Mouse (Mus musculus): Measurements from ENCODE around the gene Tmem72. TPM values are rescaled to one million over a fixed set of nuclear protein-coding genes. Genes with fewer than 3 reads are reported as not detected.

Tmem72 gene
- polyA plus RNA-seq, 1 experiment from 2014 or later: 0.05 TPM

DNA sequence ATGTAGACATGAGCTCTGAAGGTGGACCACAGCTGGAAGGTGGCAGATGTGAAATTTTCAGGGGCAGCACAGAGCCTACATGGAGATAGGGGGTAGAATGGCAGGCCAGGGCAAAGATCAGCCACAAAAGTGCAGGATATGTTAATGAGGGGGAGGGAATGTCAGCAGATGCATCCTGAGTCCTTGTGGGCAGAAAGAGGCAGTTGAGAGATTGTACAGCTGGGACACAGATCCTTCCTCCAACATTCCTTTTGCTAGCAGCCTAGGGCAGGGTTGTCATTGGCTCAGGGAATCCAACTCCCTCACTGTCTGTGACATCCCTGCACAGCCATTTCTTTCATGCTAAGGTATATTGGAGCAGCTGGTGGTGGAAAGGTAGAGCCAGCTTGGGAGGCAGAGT, 15.9 kb downstream of the Tmem72 start:
- TF ChIP-seq EP300 (optimal IDR thresholded peaks at IDR 0.05) (no peak), CTCF (IDR thresholded peaks at IDR 0.05; ENCODE audit: low read depth) (no peak)
- Histone ChIP-seq H3K27ac (replicated peaks) (no peak overlapping the region), H3K4me3 (ENCODE audit: low read depth, low read length) (no peak overlapping the region), H3K9me3 (ENCODE audit: control insufficient read depth, low read length) (no peaks in the 10 kb centered on the region), H3K9ac (ENCODE audit: low read length) (no peak overlapping the region), H3K27me3 (ENCODE audit: control insufficient read depth, insufficient read depth, low read length) (no peaks in the 10 kb centered on the region), H3K4me1 (replicated peaks; ENCODE audit: control insufficient read depth, insufficient read depth) (no peaks in the 10 kb centered on the region), H3K36me3 (ENCODE audit: control insufficient read depth, insufficient read depth, low read length) (no peaks in the 10 kb centered on the region), H3K4me2 (replicated peaks; ENCODE audit: low read depth) (no peak overlapping the region)
- DNase-seq (ENCODE audit: low spot score) (no peak), ATAC-seq (ENCODE audit: low FRiP score, low TSS enrichment) (no peak)

GRCm38 (mm10) chr6:116697896-116698425, 18.8 kb downstream of the Tmem72 start:
- Histone ChIP-seq H3K9me3 (ENCODE audit: control insufficient read depth, low read length) (no peaks in the 10 kb centered on the region), H3K4me3 (ENCODE audit: low read depth, low read length) (no peak overlapping the region), H3K36me3 (ENCODE audit: control insufficient read depth, insufficient read depth, low read length) (no peaks in the 10 kb centered on the region), H3K27ac (replicated peaks) (no peak overlapping the region), H3K27me3 (ENCODE audit: control insufficient read depth, insufficient read depth, low read length) (no peaks in the 10 kb centered on the region), H3K4me2 (replicated peaks; ENCODE audit: low read depth) (no peak overlapping the region), H3K4me1 (replicated peaks; ENCODE audit: control insufficient read depth, insufficient read depth) (no peaks in the 10 kb centered on the region), H3K9ac (ENCODE audit: low read length) (no peak overlapping the region)
- DNase-seq (ENCODE audit: low spot score) (no peak), ATAC-seq (ENCODE audit: low FRiP score, low TSS enrichment) (no peak)
- WGBS: 90% methylated on average over 4 of the region's 4 CpGs
- TF ChIP-seq CTCF (IDR thresholded peaks at IDR 0.05; ENCODE audit: low read depth): no peak
- no peak for TF ChIP-seq EP300 (optimal IDR thresholded peaks at IDR 0.05)

DNA sequence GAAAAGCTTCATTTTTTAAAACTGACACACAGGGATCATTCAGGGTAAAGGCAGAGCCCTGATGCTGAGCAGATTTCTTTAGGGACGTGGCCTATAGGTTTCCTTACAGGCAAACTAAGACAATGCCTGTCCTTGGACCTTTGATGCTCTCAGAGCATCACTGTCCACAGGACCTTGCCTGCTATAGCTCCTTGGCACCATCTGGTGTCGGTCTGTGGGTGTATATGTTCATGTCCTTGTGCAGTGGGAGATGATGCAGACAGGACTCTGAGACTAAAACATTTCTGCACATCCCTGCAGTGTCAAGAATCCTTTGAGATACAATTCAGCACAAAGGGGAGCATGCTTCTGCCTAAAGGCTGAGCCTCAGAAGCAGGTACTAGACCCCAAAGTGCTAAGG, 19.3 kb downstream of the Tmem72 start:
- TF ChIP-seq CTCF (IDR thresholded peaks at IDR 0.05; ENCODE audit: low read depth) (peak; percentile 79), EP300 (optimal IDR thresholded peaks at IDR 0.05) (no peak)
- DNase-seq (ENCODE audit: low spot score) (no peak), ATAC-seq (ENCODE audit: low FRiP score, low TSS enrichment) (no peak)
- Histone ChIP-seq H3K27ac (replicated peaks) (no peak overlapping the region), H3K36me3 (ENCODE audit: control insufficient read depth, insufficient read depth, low read length) (no peaks in the 10 kb centered on the region), H3K4me3 (ENCODE audit: low read depth, low read length) (no peak overlapping the region), H3K4me2 (replicated peaks; ENCODE audit: low read depth) (no peak overlapping the region), H3K4me1 (replicated peaks; ENCODE audit: control insufficient read depth, insufficient read depth) (no peaks in the 10 kb centered on the region), H3K9me3 (ENCODE audit: control insufficient read depth, low read length) (no peaks in the 10 kb centered on the region), H3K27me3 (ENCODE audit: control insufficient read depth, insufficient read depth, low read length) (no peaks in the 10 kb centered on the region), H3K9ac (ENCODE audit: low read length) (no peak overlapping the region)
- WGBS: 28% methylated on average over 2 of the region's 2 CpGs

DNA sequence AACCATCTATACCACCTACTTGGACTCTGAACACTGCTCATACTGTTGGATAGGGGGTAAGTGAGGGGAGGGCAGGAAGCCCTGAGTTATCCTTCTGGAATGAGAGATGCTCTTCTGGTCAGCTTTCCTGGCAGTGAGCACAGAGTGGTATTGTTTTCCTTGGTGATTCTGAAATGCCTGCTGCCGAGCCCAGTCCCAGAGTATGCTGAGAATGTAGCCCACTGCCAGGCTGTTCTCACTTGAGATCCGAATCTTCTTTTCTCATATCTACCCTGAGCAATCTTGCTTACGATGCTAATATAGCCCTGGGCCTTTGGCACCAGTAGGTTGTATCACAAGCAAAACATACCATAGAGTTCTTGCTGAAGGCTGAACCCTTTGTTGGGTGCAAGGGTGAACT, 22.4 kb downstream of the Tmem72 start:
- Histone ChIP-seq H3K27me3 (ENCODE audit: control insufficient read depth, insufficient read depth, low read length) (no peaks in the 10 kb centered on the region), H3K4me3 (ENCODE audit: low read depth, low read length) (no peak overlapping the region), H3K36me3 (ENCODE audit: control insufficient read depth, insufficient read depth, low read length) (no peaks in the 10 kb centered on the region), H3K4me1 (replicated peaks; ENCODE audit: control insufficient read depth, insufficient read depth) (no peaks in the 10 kb centered on the region), H3K9ac (ENCODE audit: low read length) (no peak overlapping the region), H3K9me3 (ENCODE audit: control insufficient read depth, low read length) (no peaks in the 10 kb centered on the region), H3K27ac (replicated peaks) (no peak overlapping the region), H3K4me2 (replicated peaks; ENCODE audit: low read depth) (no peak overlapping the region)
- TF ChIP-seq CTCF (IDR thresholded peaks at IDR 0.05; ENCODE audit: low read depth) (no peak), EP300 (optimal IDR thresholded peaks at IDR 0.05) (no peak)
- 65% methylated on average over 3 of the region's 3 CpGs for WGBS
- ATAC-seq (ENCODE audit: low FRiP score, low TSS enrichment) (no peak), DNase-seq (ENCODE audit: low spot score) (no peak)

GRCm38 (mm10) chr6:116693639-116694038, 23.1 kb downstream of the Tmem72 start:
- H3K4me1 ChIP-seq (replicated peaks; ENCODE audit: control insufficient read depth, insufficient read depth): no peaks in the 10 kb centered on the region
- no peaks in the 10 kb centered on the region for H3K27me3 ChIP-seq (ENCODE audit: control insufficient read depth, insufficient read depth, low read length)
- no peak overlapping the region for H3K4me3 ChIP-seq (ENCODE audit: low read depth, low read length)
- H3K9me3 ChIP-seq (ENCODE audit: control insufficient read depth, low read length): no peaks in the 10 kb centered on the region
- 84% methylated on average over 4 of the region's 4 CpGs for WGBS
- H3K9ac ChIP-seq (ENCODE audit: low read length): no peak overlapping the region
- H3K27ac ChIP-seq (replicated peaks): no peak overlapping the region
- ATAC-seq (ENCODE audit: low FRiP score, low TSS enrichment) (no peak), DNase-seq (ENCODE audit: low spot score) (no peak)
- no peaks in the 10 kb centered on the region for H3K36me3 ChIP-seq (ENCODE audit: control insufficient read depth, insufficient read depth, low read length)
- H3K4me2 ChIP-seq (replicated peaks; ENCODE audit: low read depth): no peak overlapping the region
- TF ChIP-seq CTCF (IDR thresholded peaks at IDR 0.05; ENCODE audit: low read depth): no peak
- TF ChIP-seq EP300 (optimal IDR thresholded peaks at IDR 0.05): no peak

DNA sequence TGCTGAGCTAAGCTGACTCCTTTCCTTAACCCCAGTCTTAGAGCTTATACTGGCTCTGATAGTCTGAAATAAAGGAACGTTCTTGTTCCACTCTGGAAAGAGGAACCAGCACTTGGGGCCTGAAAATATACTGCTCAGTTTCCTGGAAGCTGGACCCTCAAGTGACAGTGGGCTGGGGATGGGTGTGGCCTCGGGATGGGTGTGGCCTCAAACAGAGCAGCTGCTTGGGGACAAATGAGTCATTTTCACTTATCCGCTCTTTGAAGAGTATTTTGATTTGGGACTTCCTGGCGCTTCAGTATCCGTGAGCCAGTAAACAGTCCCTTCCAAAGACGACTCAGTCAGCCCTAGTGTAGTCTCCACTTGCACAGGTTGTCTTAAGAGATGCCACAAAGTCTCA, 34.4 kb downstream of the Tmem72 start:
- 19% methylated on average over 6 of the region's 6 CpGs for WGBS
- Histone ChIP-seq H3K4me3 (ENCODE audit: low read depth, low read length) (no peak overlapping the region), H3K4me2 (replicated peaks; ENCODE audit: low read depth) (no peak overlapping the region), H3K4me1 (replicated peaks; ENCODE audit: control insufficient read depth, insufficient read depth) (0 out of 2 replicates have a peak, but pooled peaks cover 2% of the 10 kb centered on the region), H3K36me3 (ENCODE audit: control insufficient read depth, insufficient read depth, low read length) (no peaks in the 10 kb centered on the region), H3K27me3 (ENCODE audit: control insufficient read depth, insufficient read depth, low read length) (no peaks in the 10 kb centered on the region), H3K9ac (ENCODE audit: low read length) (no peak overlapping the region), H3K27ac (replicated peaks) (peak overlapping the region; percentile 45; the same call in 1 of the 2 replicates), H3K9me3 (ENCODE audit: control insufficient read depth, low read length) (no peaks in the 10 kb centered on the region)
- TF ChIP-seq CTCF (IDR thresholded peaks at IDR 0.05; ENCODE audit: low read depth) (no peak), EP300 (optimal IDR thresholded peaks at IDR 0.05) (no peak)
- no peak for DNase-seq (ENCODE audit: low spot score)
- ATAC-seq (ENCODE audit: low FRiP score, low TSS enrichment): peak; percentile 47; the same call in 1 of the 2 replicates
